Mouse (Mus musculus) adrenal gland, adult 8-10 months (tissue): ENCODE results near the gene Ncbp3. TPM values are rescaled to one million over a fixed set of nuclear protein-coding genes. Genes with fewer than 3 reads are reported as not detected.
"Not testable (repeated sequence)": the region's sequence is repeated elsewhere in the genome, so short reads cannot be mapped to it uniquely, and the experiment has no call there.

Experiments
- DNase-seq: peaks from one replicate; pipeline ENCODE4 v3.0.0; 2022
- total RNA-seq, 4 experiments: library from RNA; stranded (reverse); gene quantifications; 2 replicates each; pipeline ENCODE4 v1.2.4; 2022

Ncbp3 gene
- total RNA-seq, 4 experiments from 2014 or later = 11.7 to 19.3 (median 14.4) TPM

DNA sequence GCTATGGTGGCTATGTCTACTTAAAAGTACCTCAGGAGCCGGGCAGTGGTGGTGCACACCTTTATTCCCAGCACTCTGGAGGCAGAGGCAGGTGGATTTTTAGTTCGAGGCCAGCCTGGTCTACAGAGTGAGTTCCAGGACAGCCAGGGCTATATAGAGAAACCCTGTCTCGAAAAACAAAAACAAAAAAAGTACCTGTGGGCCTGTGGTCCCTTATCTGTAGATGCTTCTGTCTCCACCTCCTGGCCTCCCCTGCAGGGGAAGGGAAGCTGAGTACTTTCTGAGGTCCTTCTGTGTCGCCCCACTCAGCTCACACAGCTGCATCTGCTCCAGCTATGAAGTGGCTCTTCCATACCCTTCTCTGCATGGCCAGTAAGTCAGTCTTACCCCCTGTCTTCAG, 42.7 kb downstream of the Ncbp3 start, which contains the start of gene Itgae:
Itgae (plus strand) TSS at position 301 of the 400 bp plus-strand sequence.
- DNase-seq = no peak

- DNase-seq = no peak
Measured at GRCm38 (mm10) chr11:73090826-73091225, 43.2 kb downstream of the Ncbp3 start.

DNA sequence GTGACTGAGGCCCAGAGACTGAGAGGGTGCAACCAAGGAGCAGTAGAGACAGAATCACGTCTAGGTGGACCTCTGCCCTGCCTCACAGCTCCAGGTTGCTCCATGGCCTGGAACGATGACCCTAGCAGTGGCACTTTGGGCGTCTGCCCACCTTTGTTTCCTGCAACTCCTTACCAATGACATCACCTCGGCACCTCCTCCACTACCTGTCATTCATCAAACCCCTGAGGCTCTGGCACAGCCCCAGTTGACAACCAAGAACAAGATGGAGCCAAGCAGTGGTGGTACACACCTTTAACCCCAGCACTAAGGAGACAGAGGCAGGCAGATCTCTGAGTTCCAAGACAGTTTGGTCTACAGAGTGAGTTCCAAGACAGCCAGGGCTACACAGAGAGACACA, 44.5 kb downstream of the Ncbp3 start:
- no peak for DNase-seq

GRCm38 (mm10) chr11:73092877-73093276, 45.3 kb downstream of the Ncbp3 start:
- DNase-seq = no peak

DNA sequence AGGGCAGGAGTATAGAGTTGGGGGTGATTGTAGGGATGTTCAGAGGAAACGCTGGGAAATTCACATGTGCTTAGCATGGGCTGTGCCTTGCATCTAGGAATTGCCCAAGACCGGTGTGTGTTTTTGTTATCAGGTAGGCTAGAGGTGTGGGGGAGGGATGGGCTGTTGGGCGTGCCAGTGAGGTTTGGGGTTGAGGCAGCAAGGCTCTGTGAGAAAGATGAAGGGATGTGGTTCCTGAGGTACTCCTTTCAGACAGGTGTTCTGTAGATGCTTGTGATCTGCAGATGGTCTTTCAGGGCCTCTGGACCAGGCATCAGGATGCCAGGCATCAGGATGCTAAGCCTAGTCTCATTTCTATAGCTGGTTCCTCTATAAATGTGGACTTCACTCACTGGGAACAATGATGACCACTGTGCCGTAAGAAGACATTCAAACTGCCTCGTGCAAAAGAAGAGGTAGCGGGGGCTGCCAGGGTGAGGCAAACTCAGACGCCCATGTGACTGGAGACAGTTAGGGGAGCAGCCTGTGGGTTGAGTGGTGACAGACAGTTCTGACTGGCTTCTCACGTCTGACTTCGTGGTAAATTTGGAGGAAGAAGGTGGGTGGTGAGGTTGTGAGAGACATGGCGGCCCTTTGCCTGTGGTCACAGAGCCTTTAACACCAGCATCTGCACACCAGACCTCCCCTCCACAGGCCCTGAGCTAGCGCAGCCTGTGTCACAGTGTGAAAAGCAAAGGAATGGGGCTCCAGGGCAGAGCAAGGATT, 46.8 kb downstream of the Ncbp3 start:
- DNase-seq = no peak

- DNase-seq = no peak
Measured at GRCm38 (mm10) chr11:73098860-73099259, 51.3 kb downstream of the Ncbp3 start.

DNA sequence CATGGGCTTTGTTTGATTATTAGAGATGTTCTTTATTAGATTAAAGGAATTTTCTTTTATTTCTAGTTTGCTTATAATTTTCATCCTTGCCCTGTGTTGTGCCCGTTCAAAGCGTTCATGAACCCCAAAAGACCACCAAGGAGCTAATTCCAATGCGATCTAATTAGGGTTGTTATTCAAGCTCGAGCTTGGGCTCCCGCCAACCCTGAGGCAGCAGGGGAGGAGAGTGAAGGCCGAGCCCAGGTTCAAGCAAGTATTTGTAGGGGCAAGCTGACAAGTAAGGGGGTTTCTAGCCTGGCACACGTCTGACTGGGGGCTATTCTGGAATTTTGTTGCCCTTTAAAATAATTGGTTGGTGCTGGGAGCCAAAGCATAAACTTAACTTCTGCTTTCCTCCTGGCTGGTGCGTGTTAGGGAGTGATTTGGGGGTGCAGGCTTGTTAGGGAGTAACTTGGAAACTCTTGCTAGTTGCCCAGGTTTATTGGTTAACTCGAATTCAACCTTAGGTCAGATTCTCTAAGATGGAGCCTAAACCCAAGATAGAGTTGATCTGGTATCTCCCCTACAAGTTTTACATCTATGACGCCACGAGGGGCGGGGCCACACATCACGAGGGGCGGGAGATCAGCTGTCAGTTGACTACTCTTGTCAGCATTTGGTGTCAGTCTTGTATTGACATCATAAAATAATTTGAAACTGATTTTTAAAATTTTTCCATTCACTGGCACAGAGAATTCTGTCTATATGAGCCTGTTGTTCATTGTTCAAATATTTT, 52.6 kb downstream of the Ncbp3 start:
- no peak for DNase-seq

DNA sequence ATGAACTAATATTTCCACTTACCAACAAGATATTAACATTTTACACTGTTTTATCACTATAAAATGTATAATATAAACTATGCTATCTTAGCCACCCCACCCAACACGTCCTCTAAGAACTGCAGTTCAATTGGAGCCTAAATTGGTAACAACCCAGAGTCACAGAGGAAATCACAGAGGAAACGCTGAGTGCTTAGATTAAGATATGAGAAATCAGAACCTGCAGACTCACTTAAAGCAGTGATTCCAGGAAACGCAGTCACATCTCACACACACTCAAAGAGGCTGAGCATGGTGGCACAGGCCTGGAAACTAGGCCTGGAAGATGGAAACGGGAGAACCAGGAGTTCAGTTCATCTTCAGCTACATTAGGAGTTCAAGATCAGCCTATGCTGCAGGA, 53.7 kb downstream of the Ncbp3 start:
- DNase-seq = no peak

DNA sequence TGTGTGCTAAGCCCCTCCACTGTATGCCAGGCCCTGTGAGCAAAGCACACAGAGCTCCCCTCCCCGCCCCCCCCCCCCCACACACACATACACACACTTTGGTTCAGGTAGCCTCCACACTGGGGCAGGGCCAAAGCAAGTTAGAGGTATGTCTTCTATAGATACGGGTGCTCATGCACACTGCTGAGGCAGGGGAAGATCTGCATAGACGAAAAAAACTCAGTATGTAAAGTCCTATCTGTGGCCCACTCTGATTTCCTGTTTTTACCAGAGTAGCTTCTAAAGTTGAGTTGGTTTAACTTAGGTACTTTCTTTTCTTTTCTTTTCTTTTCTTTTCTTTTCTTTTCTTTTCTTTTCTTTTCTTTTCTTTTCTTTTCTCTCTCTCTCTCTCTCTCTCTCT, 57.7 kb downstream of the Ncbp3 start:
- DNase-seq = no peak

DNA sequence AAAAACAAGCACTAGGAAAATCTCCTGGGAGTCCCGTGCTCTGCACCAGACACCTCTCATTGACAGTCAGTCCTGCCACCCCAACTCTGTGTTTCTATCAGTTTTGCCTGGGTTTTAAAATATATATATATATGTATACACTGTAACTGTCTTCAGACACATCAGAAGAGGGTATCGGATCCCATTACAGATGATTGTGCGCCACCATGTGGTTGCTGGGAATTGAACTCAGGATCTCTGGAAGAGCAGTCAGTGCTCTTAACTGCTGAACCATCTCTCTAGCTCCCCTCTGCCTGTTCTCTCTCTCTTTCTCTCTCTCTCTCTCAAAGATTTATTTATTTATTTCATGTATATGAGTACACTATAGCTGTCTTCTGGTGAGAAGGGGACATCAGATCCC, 59.8 kb downstream of the Ncbp3 start:
- DNase-seq = not testable (repeated sequence)

DNA sequence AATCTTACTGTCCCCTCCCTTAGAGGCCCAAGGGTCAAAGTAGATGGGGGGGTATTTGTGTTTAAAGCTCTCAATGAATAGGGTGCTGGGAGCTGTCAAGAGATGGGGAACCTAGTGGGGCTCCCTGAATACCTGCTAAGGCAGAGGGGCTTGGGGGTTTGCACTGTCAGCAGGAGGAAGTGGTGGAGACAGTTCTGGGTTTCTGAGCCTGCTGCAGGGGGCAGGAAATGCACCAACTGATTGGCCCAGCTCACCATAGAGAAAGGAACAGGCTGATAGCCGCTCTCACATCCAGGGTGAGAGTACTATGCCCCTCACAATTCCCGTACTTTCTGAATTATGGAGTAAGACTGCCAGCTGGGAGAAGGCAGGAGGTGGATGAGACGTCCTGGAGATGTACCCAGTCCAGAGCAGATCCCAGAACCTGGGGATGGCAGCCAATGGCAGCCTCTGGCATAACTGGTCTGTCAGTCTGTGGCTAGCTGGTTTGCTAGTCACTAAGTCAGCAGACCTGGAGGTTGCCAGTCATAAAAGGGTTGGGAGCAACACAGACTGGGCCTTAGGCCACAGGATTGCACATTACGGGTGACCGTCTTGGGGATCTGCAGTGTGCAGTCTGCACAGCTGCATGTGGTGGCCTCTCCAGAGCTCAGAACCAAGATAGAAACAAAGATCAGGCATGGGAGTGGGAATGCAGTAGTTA, 60.8 kb downstream of the Ncbp3 start:
- DNase-seq = no peak

DNA sequence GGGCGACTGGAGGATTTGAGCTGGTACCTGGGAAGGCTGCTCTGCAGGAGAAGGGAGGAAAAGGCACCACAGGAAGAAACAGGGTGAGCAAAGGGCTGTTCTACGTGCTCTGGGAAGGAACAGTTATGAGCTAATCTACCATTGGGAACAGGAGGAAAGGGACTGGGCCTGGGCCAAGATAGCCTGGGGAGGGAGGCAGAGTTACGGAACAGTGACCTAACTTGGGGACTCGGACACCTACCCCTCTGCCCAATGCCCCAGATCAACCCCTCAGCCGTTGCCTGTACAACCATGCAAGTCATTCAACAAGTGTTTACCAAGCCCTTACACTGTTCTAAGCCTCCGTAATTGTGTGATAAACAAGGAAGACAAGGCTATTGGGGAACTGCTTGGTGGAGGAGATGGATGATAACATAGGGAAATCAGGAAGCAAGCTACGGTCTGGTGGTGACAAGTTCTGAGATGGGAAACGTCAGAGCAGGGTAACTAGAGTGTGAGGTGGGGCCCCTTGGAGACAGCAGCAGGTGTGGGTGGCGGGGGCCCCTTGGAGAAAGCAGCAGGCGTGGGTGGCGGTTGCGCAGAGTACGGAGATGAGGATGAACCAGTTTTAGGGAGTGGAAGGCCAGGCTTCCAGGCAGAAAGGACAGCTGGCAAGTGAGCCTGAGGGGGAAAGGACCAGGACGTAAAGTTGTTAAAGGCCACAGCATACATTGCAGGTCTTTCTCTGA, 61.5 kb downstream of the Ncbp3 start:
- no peak for DNase-seq

GRCm38 (mm10) chr11:73109941-73110340, 62.4 kb downstream of the Ncbp3 start:
- DNase-seq = no peak

DNA sequence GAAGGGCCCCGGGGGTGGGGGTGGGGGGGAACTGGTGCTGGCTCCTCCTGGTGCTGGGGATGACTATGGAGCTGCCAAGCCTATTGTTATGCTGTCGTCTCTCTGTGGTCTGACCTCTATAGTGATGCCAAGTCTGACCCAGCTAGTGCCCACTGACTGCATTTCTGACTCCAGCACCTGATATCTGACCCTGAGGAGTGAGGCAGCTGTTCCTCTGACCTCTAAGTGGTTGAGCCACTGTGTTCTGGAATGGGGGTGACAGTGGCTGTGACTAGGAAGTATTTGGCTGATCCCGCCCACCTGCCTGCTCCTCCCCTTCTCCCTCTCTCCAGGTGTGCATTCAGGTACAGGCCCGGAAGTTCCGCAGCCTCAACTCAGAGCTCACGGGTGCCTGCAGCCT, 63.8 kb downstream of the Ncbp3 start:
- DNase-seq = no peak

GRCm38 (mm10) chr11:73126495-73126894, 78.9 kb downstream of the Ncbp3 start:
- DNase-seq = no peak

GRCm38 (mm10) chr11:73131020-73131419, 83.4 kb downstream of the Ncbp3 start:
- DNase-seq = no peak

GRCm38 (mm10) chr11:73132999-73133398, 85.4 kb downstream of the Ncbp3 start:
- no peak for DNase-seq

DNA sequence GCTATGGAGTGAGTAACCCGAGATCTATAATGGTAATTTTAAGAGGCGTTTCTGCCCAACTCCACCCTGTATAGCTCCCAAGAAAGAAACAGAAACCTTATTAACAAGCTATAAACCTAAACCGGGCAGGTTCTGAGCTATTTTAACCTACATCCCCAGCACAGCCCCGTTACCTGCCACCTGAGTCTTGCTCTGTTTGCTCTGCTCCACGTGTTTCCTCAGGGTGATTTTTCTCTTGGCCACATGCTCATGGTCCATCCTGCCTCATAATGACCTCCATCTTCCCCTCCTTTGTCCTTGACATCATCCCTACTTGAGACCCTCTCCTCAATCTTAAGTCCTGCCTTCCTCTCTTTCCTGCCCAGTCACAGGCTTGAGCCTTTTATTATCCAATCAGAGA, 86.6 kb downstream of the Ncbp3 start:
- no peak for DNase-seq

DNA sequence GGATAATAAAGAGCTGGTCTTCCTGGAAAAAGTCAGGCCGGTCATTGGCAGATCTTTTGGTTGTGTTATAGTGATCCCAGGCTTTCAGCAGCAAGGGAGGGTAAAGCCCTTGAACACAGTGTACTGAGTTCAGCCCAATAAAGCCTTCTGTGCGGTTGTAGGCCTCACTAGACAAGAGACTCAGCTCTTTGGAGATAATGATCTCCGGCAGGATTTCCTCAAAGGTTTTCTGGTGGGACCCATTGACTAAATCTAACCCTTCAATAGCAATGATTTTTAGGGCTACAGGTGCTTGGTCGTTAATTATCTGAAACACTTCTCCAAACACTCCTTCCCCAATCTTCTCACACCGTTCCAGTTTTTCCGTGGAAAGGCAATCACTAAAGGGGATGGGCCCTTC, 89.0 kb downstream of the Ncbp3 start:
- DNase-seq = no peak

DNA sequence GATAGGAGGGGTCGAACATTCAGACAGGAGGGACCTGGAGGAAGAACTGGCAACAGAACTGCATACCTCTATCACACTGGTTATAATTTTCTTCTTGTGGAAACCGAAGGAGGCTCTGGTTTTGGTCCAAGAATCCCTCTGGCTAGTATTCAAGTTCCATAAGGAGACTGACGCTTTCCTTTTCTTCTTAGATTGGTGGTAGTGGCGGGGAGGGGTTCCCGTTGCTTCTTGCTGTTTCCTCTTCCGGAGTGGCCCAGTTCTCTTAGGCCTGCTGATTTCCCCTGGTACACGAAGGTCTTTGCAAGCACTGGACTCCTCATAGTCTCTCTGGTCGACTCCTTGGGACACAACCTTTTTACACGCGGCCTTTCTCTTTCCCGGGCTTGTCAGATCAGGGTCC, 89.5 kb downstream of the Ncbp3 start:
- DNase-seq = no peak

DNA sequence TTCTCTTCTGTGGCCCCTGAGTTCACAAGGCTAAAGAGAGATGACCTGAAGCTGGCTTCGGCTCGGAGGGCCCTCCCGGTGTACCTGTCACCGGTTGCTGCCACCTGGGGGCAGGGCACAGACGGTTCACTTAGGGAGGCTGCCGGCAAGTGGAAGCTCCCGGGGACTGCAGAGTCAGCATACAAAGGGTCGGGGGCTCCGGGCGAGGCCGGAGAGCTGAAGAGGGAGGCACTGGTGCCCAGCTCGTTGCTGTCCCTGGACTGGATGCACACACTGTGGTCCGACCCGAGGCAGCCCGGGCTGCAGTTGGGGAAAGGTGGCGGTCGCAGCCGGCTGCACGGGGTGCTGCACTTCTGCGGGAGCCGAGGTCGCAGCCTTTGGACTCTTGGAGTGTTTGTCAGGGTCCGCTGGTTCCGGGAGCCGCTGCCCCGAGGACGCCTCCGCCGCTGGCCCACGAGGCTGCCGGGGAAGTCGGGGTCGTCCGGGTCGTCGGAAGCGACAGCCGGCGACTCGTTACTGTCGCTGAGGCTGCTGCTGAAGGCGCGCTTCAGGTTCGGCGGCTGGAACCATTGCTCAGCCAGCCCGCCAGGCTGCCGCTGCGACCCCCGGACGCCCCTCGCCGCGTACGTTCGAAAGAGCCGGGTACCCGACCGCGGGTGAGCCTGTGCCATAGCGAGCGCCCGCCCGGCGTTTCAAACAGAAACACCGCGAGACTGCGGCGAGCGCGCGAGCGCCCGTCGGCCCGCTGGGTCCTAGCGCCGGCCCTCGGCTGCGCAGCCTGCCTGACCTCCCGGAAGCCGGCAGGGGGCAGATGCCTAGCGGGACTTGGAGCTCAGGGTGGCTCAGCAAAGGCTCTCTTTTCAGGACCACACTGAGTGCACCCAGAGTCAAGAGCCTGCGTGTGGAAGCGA, 90.3 kb downstream of the Ncbp3 start, which contains the start of gene Haspin:
Haspin (minus strand) TSS at position 704 of the 911 bp plus-strand sequence.
- DNase-seq = peak; percentile 77
